Mouse (Mus musculus) heart, embryonic 15.5 days (tissue): Measurements from ENCODE around the gene Rplp0. TPM values are rescaled to one million over a fixed set of nuclear protein-coding genes. Genes with fewer than 3 reads are reported as not detected.

ENCODE experiments used
- ATAC-seq: fragments of 200-750 bp; cut with Nextera tagmentation; replicated peaks from 2 replicates; pipeline ENCODE4 v1.8.0; 2017; ENCODE audit warnings: low read depth, moderate TSS enrichment; ENCODE audit not compliant: insufficient number of reproducible peaks, insufficient read depth, low FRiP score
- H3K27ac ChIP-seq: fragments of 300-500 bp; sonication (generic); 2 replicates; pipeline ENCODE4 v1.5.1; 2015; ENCODE audit warnings: mild to moderate bottlenecking, inconsistent platforms
- H3K27me3 ChIP-seq: fragments of 300-500 bp; sonication (generic); 2 replicates; pipeline ENCODE4 v1.6.1; 2015; ENCODE audit warnings: inconsistent platforms
- H3K36me3 ChIP-seq: fragments of 300-500 bp; sonication (generic); 2 replicates; pipeline ENCODE4 v1.6.1; 2015; ENCODE audit warnings: mild to moderate bottlenecking, inconsistent platforms
- H3K4me1 ChIP-seq: fragments of 300-500 bp; sonication (generic); replicated peaks from 2 replicates; pipeline ENCODE4 v1.6.1; 2015; ENCODE audit warnings: inconsistent platforms
- H3K4me2 ChIP-seq: fragments of 300-500 bp; sonication (generic); 2 replicates; pipeline ENCODE4 v1.6.1; 2015; ENCODE audit warnings: inconsistent platforms, mild to moderate bottlenecking, moderate library complexity
- H3K4me3 ChIP-seq: fragments of 300-500 bp; sonication (generic); 2 replicates; pipeline ENCODE4 v1.5.1; 2015; ENCODE audit warnings: mild to moderate bottlenecking, inconsistent platforms
- H3K9ac ChIP-seq: fragments of 300-500 bp; sonication (generic); 2 replicates; pipeline ENCODE4 v1.6.1; 2015; ENCODE audit warnings: mild to moderate bottlenecking, inconsistent platforms
- H3K9me3 ChIP-seq: fragments of 300-500 bp; sonication (generic); replicated peaks from 2 replicates; pipeline ENCODE4 v1.6.1; 2016; ENCODE audit warnings: inconsistent platforms
- WGBS: fragments of 180-500 bp; shearing (Covaris S2); methylation state at CpG from one replicate; pipeline ENCODE4 v1.1.7; 2015; ENCODE audit warnings: mixed read lengths; 5-methylcytosine and 5-hydroxymethylcytosine counted together
- polyA plus RNA-seq: library from polyadenylated mRNA; unstranded; fragments of >200 nt; fragmentation: Nextera tagmentation; extraction: Ambion mirVana; gene quantifications from 2 replicates; pipeline ENCODE4 v1.2.1, GENCODE M21; 2015

Gene Rplp0
- polyA plus RNA-seq, 1 experiment from 2014 or later: 925 TPM

DNA sequence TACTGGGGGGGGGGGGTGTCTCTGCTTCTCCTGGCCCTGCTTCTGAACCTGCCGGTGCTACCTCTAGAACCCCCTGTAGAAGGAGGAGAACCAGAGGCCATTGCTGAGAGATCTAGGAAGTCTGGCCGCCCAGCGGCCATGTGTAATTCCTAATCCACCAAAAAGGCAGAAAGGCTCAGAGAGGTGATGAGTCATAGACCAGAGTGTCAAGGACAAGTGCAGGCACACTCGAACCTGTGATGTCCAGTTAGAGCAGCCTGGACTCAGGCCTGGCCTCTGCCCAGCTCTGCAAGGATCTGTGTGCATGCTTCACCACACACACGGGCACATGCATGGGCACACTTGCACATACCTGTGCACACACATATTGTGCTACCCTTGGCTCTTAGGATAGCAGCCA lies 31.1 kb upstream of the Rplp0 start:
- Histone ChIP-seq H3K36me3 (no peaks in the 10 kb centered on the region), H3K4me3 (no peak overlapping the region), H3K27me3 (no peaks in the 10 kb centered on the region), H3K9me3 (no peaks in the 10 kb centered on the region), H3K27ac (no peak overlapping the region), H3K4me1 (peaks cover 80% of the 10 kb centered on the region), H3K9ac (no peak overlapping the region), H3K4me2 (no peak overlapping the region)
- 68% methylated on average over 5 of the region's 5 CpGs for WGBS
- no peak for ATAC-seq

DNA sequence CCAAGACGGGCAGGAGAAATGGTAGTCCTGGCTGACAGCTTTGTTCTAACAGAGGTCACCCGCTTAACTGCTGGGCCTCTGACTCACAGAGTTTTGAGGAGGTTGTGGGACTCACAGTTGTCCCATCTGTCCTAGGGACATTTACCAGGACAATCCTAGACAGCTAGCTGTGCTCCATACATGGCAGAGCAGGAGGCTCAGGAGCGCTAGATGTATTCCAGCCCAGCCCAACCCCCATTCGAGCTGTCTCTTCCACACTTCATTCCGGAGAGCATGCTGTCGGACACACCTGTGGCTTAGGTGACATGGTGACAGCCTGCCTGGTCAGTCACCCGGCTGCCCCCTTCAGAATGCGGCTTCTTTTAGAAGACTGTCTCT lies 29.9 kb upstream of the Rplp0 start:
- Histone ChIP-seq H3K4me3 (no peak overlapping the region), H3K4me1 (peaks cover 83% of the 10 kb centered on the region), H3K9me3 (no peaks in the 10 kb centered on the region), H3K9ac (peak overlapping the region; percentile 10; the same call in 1 of the 2 replicates), H3K27me3 (no peaks in the 10 kb centered on the region), H3K36me3 (no peaks in the 10 kb centered on the region), H3K27ac (peak overlapping the region; percentile 96), H3K4me2 (peak overlapping the region; percentile 60; the same call in 1 of the 2 replicates)
- WGBS: 28% methylated on average over 8 of the region's 8 CpGs
- ATAC-seq: no peak

DNA sequence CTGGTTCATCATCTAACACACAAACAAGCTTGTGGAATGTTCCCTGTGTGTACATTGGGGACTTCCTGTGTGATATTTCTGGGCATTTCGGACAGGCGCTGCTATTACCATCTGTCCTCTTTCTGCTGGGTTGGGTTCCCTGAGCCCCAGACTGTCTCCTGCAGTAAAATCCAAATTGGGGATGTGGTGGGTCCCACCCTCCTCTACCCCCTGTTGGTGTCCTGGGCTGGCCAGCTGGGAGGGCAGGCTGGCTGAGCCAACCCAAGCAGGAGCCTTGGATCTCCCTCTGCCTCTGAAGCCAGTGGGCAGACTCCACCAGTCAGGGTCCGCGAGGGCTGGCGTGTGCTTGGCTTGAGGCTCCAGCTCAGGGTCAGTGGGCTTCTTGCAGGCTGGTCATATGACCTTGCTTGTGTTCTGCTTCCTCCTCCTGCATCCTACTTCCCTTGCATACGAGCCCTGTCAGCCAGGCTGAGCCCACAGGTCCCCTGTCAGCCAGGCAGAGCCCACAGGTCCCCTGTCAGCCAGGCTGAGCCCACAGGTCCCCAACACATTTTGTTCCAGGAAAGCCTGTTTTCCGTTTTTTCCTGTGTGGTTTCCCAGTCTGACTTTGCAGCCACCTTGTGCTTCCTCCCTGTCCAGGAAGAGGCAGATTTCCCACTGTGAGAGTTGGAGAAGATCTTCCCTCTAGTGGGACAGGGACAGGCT lies 29.4 kb upstream of the Rplp0 start:
- H3K36me3 ChIP-seq: no peaks in the 10 kb centered on the region
- H3K4me3 ChIP-seq: no peak overlapping the region
- ATAC-seq: no peak
- H3K4me1 ChIP-seq: peaks cover 83% of the 10 kb centered on the region
- H3K27me3 ChIP-seq: no peaks in the 10 kb centered on the region
- peak overlapping the region; percentile 96 for H3K27ac ChIP-seq
- H3K9ac ChIP-seq: peak overlapping the region; percentile 10
- WGBS: 42% methylated on average over 7 of the region's 7 CpGs
- no peaks in the 10 kb centered on the region for H3K9me3 ChIP-seq
- H3K4me2 ChIP-seq: peak overlapping the region; percentile 60

DNA sequence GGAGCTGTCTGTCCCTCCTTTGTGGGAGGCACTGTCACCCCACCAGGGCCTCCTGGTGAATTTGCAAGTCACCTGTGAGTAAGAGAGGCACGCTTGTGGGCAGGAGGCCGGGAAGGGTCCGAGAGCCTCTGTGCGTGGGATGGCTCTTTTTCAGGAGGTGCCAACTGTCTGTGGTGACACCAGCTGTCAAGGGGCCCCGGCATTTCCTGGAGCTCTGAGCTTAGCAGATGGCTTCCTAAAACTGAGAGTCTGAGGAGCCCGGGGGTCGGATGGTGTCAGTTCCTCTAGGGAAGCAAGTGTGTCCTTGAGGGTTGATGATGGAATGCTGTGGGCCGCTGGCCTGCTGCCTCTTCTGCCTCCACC lies 28.8 kb upstream of the Rplp0 start:
- WGBS: 40% methylated on average over 8 of the region's 8 CpGs
- H3K4me3 ChIP-seq: no peak overlapping the region
- no peaks in the 10 kb centered on the region for H3K36me3 ChIP-seq
- peaks cover 83% of the 10 kb centered on the region for H3K4me1 ChIP-seq
- H3K27me3 ChIP-seq: no peaks in the 10 kb centered on the region
- H3K4me2 ChIP-seq: peak overlapping the region; percentile 60
- H3K9me3 ChIP-seq: no peaks in the 10 kb centered on the region
- H3K9ac ChIP-seq: peak overlapping the region; percentile 50; the same call in 1 of the 2 replicates
- peak overlapping the region; percentile 96 for H3K27ac ChIP-seq
- no peak for ATAC-seq

DNA sequence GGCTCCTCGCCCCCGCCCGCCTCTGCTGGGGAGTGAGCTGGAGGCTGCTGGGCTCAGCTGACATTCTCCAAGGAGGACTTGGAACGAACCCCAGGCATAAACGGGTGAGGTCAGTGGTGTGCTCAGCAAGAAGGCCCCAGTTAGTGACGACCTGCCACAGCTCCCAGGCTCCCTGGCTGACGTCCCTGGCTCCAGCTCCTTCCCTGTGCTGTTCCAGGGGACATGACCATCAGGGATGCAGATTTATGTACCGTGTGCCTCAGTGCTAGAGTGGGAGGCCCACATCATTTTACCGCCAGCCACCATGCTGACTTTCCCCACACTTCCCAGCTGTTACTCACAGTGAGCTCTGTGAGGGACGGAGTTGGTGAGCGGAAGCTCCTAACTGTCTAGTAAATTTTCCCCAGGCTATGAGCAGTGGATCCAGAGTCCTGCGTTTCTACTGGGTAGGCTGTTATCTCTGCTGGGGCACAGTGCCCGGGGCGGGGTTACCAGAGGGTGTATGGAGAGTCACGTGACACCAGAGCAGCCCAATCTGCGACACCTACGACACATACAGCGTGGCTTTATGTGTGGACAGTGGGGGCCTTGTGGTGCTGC lies 27.5 kb upstream of the Rplp0 start:
- Histone ChIP-seq H3K4me2 (peak overlapping the region; percentile 60), H3K36me3 (no peaks in the 10 kb centered on the region), H3K9me3 (no peaks in the 10 kb centered on the region), H3K27ac (peak overlapping the region; percentile 96), H3K27me3 (no peaks in the 10 kb centered on the region), H3K4me3 (peak overlapping the region; percentile 28), H3K4me1 (peaks cover 84% of the 10 kb centered on the region), H3K9ac (peak overlapping the region; percentile 50)
- WGBS: 17% methylated on average over 18 of the region's 18 CpGs
- peak; percentile 78 for ATAC-seq

DNA sequence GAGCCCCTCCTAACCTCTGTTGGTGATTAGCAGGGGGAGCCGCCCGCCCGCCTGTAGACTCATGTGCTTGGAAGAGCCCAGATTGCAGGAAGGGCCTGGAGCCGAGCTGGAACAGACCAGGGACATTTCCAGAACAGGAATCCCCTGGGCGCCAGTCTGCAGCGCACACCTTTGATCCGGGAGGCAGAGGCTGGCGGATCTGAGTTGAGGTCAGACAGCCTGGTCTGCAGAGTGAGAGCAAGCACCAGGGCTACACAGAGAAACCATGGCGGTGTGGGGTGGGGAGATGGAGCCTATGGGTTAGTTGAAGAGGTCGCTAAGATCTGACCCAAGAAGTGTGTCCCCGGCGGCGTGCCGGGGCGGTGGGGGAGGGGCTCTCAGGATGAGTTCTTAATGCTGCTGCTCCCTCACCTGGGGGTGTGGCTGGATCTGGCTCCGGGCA lies 25.0 kb upstream of the Rplp0 start:
- Histone ChIP-seq H3K27me3 (no peaks in the 10 kb centered on the region), H3K4me3 (0 out of 2 replicates have a peak overlapping the region, but pooled peaks have one; percentile 9), H3K4me1 (peaks cover 89% of the 10 kb centered on the region), H3K4me2 (peak overlapping the region; percentile 35), H3K36me3 (no peaks in the 10 kb centered on the region), H3K9me3 (no peaks in the 10 kb centered on the region), H3K27ac (peak overlapping the region; percentile 96), H3K9ac (peak overlapping the region; percentile 23)
- no peak for ATAC-seq
- 8% methylated on average over 16 of the region's 16 CpGs for WGBS

DNA sequence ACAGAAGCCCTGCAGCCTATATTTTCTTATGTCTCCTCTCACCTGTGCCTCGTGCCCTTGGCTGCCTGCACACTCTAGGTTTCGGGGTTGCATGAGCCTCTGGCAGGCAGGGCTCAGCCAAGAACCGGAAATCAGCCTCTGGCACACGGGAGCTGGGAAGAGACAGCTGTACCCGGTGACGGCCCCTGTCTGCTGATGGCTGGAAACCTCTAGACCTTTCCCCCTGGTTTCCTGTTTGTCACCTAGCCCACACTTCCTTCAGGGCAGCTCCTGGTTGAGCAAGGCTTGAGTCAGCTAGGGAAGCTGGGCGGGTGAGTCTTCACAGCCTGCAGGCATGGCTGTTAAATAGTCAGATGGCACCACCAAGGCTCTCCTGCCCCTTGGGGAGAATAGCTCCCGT lies 24.4 kb upstream of the Rplp0 start:
- Histone ChIP-seq H3K9ac (no peak overlapping the region), H3K4me3 (no peak overlapping the region), H3K9me3 (no peaks in the 10 kb centered on the region), H3K4me2 (peak overlapping the region; percentile 35), H3K27me3 (no peaks in the 10 kb centered on the region), H3K36me3 (no peaks in the 10 kb centered on the region), H3K27ac (peak overlapping the region; percentile 96), H3K4me1 (peaks cover 84% of the 10 kb centered on the region)
- ATAC-seq: no peak
- WGBS: 37% methylated on average over 8 of the region's 8 CpGs

DNA sequence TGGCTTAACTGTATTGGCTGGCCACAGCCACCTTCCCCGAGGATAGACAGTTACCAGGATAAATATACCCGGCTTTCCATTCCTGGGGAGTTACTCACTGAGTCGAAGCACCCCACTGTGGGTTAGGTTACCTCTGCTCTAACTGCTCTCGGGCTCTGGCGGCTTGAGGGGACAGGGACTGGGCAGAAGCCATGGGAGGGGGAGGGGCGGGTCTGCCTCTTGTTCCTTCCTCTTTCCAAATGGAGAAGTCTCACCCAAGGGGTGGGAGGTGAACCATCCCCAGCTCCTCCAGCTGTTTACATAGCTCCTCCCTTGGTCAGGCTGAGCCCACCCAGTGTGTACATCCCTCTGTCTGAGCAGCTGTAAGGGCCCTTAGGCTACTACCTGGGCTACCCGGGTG lies 23.6 kb upstream of the Rplp0 start:
- WGBS: 32% methylated on average over 7 of the region's 7 CpGs
- Histone ChIP-seq H3K9ac (peak overlapping the region; percentile 27; the same call in 1 of the 2 replicates), H3K36me3 (no peaks in the 10 kb centered on the region), H3K4me1 (peaks cover 76% of the 10 kb centered on the region), H3K4me3 (no peak overlapping the region), H3K4me2 (peak overlapping the region; percentile 35; the same call in 1 of the 2 replicates), H3K9me3 (no peaks in the 10 kb centered on the region), H3K27ac (peak overlapping the region; percentile 96), H3K27me3 (no peaks in the 10 kb centered on the region)
- ATAC-seq: no peak

DNA sequence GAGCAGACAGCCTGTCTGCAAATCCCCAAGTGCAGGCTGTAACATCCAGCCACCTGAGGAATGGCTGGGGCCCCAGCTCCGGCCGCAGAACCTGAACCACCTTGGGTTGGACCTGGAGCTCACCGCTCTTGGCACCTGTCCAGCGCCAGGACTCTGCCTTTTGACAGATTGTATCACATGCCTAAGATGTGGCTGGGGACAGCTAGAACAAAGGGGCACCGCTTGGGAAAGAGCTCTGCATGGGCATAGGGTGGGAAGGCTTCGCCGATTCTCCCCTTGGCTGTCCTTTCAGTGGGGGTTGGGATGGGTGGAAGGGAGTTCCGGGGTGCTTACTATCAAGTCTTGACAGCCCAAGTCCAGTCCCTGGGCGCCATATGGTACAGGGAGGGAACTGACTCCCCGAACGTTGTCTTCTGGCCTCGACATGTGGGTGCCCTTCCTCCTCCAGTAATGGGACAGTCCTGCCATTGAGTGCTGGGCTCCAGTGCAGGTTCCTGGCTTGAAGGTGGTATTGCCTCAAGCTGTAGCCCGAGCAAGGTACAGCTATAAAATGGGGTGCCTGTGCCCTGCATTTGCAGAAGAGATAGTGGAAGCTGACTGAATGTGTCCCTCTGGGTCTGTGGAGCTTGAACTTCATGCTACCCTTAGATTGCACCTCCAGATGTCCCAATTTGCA lies 21.1 kb upstream of the Rplp0 start:
- H3K27me3 ChIP-seq: no peaks in the 10 kb centered on the region
- H3K9me3 ChIP-seq: no peaks in the 10 kb centered on the region
- peak overlapping the region; percentile 11; the same call in 1 of the 2 replicates for H3K27ac ChIP-seq
- WGBS: 53% methylated on average over 13 of the region's 13 CpGs
- peak overlapping the region; percentile 21 for H3K4me2 ChIP-seq
- H3K4me3 ChIP-seq: no peak overlapping the region
- peaks cover 63% of the 10 kb centered on the region for H3K4me1 ChIP-seq
- no peak for ATAC-seq
- no peaks in the 10 kb centered on the region; the same call in 1 of the 2 replicates for H3K36me3 ChIP-seq
- H3K9ac ChIP-seq: 0 out of 2 replicates have a peak overlapping the region, but pooled peaks have one; percentile 9

DNA sequence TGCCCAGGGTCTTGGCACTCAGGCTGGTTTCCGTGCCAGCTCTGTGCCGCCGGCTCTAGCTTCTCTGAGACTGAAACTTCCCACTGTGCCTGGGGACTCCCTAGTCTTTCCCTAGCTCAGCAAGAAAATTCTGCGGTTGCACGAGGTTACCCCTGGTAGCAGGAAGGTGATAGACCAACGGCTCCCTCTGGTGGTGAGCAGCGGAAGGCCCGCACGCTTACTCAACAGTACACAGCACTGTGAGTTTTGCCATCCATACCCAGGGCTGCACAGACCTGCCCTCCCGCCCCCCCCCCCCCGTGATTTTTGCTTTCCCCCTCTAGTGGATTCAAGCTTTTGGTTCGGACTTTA lies 20.6 kb upstream of the Rplp0 start:
- H3K27me3 ChIP-seq: no peaks in the 10 kb centered on the region
- H3K4me2 ChIP-seq: peak overlapping the region; percentile 21
- 0 out of 2 replicates have a peak overlapping the region, but pooled peaks have one; percentile 9 for H3K9ac ChIP-seq
- ATAC-seq: peak; percentile 72
- no peaks in the 10 kb centered on the region for H3K9me3 ChIP-seq
- 2% methylated on average over 11 of the region's 12 CpGs for WGBS
- peaks cover 63% of the 10 kb centered on the region for H3K4me1 ChIP-seq
- no peak overlapping the region for H3K4me3 ChIP-seq
- H3K27ac ChIP-seq: peak overlapping the region; percentile 11; the same call in 1 of the 2 replicates
- H3K36me3 ChIP-seq: no peaks in the 10 kb centered on the region; the same call in 1 of the 2 replicates

DNA sequence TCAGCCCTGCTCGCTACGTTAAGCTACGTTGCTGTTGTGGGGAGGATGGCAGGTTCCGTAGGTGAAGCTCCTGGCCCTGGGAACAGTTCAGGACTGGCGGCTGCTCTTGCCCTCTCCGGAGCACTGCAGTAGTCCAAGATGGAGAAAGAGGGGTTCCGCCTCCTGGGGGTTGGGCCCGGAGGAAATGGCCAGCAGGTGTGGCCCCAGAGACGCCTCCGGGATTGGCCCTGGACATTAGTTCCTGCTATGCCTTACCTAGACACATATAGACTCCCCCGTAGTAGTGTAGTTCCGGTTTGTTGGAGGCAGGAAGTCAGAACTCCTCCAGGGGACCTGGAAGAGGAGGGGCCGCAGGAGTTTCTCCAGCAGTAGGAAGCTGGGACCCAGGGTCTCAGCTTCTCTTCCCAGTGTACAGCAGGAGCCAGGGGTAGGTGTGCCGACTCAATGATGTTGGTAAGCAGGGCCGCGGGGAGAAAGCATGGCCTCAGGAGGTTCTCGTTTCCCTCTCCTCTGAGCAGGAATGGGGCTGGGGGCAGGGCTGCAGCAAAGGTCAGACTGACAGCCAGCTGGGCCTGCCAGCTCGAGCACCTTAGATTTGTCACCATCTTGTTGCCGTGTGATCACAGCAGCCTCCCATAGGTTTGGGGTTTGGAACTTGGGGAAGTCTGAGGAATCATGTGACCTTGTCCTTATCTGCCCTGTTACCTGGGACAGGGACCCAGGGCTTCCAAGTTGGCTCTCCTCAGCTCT lies 16.5 kb upstream of the Rplp0 start:
- H3K4me2 ChIP-seq: peak overlapping the region; percentile 50
- H3K4me3 ChIP-seq: peak overlapping the region; percentile 3; the same call in 1 of the 2 replicates
- no peaks in the 10 kb centered on the region for H3K9me3 ChIP-seq
- peaks cover 16% of the 10 kb centered on the region for H3K36me3 ChIP-seq
- no peaks in the 10 kb centered on the region for H3K27me3 ChIP-seq
- no peak for ATAC-seq
- H3K27ac ChIP-seq: peak overlapping the region; percentile 87
- peaks cover 51% of the 10 kb centered on the region for H3K4me1 ChIP-seq
- peak overlapping the region; percentile 31 for H3K9ac ChIP-seq
- 47% methylated on average over 19 of the region's 19 CpGs for WGBS
